In the genomic region with DNA sequence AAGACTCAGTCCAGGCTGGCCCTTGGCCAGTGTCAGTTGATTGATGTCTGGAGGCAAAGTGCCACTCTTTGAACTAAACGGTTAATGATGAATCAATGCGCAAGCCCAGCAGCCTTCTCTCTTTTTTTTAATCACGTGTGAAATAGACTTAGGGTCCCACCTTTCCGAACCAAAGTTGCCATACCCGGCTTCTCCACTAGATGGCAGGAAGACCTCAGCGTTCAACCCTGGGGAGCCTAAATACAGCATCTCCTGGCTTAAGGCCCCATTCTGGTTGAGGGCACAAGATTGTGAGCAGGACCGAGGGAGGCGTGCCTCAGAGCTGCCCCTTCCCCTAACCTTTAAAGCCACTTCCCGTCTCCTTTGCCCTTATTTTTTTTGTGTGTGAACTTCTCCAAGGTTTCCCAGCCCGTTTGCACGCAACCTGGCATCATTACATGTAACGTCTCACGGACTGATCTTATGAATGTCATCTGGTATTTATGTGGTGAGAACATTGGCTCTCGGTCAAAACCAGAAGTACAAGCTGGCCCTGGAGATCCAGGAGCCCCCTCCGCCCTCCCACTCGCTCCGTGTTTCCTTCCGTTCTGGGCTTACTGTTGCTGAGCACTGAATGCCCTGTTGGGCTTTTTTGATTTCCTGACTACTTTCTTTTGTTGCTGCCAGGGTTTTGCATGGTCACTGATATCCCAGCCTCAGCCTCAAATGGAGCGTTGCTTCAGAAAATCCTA, we compare ENCODE assay signal across 8 mouse cellular contexts. TPM values are rescaled to one million over a fixed set of nuclear protein-coding genes. Genes with fewer than 3 reads are reported as not detected.
DNase-seq lines count a peak whose midpoint lies in the region; ATAC-seq and TF ChIP-seq lines count a peak whose summit lies in the region.

No protein-coding gene starts in this region.

- no peaks in the 10 kb centered on the region for H3K27me3 ChIP-seq in C2C12 (ENCODE audit: control insufficient read depth, insufficient read depth, insufficient read length)
- H3K27me3 ChIP-seq in heart, embryonic 12.5 days (replicated peaks), result peaks cover 3% of the 10 kb centered on the region; the same call in 1 of the 2 replicates
- H3K27me3 ChIP-seq in kidney, embryonic 16.5 days (ENCODE audit: insufficient read depth, low read length), result no peaks in the 10 kb centered on the region
- no peaks in the 10 kb centered on the region for H3K27me3 ChIP-seq in liver, embryonic 11.5 days (replicated peaks; ENCODE audit: control insufficient read depth, insufficient read depth, low read length)
- H3K27me3 ChIP-seq in stomach, embryonic 14.5 days (ENCODE audit: control insufficient read depth, insufficient read depth, low read length), result no peaks in the 10 kb centered on the region

- 28% methylated on average over 19 of the region's 19 CpGs for WGBS in heart, embryonic 12.5 days
- WGBS in kidney, embryonic 16.5 days, result 20% methylated on average over 19 of the region's 19 CpGs
- WGBS in liver, embryonic 11.5 days, result 27% methylated on average over 19 of the region's 19 CpGs
- 28% methylated on average over 19 of the region's 19 CpGs for WGBS in stomach, embryonic 14.5 days

- peaks cover 6% of the 10 kb centered on the region for H3K79me2 ChIP-seq in C2C12 (ENCODE audit: control insufficient read depth, insufficient read depth)

- H3K27ac ChIP-seq in heart, embryonic 12.5 days (ENCODE audit: poor library complexity, severe bottlenecking), result no peak overlapping the region
- H3K27ac ChIP-seq in kidney, embryonic 16.5 days (ENCODE audit: low read length), result no peak overlapping the region
- H3K27ac ChIP-seq in liver, embryonic 11.5 days (ENCODE audit: low read depth, low read length), result no peak overlapping the region
- H3K27ac ChIP-seq in stomach, embryonic 14.5 days (ENCODE audit: low read length), result no peak overlapping the region

- H3K36me3 ChIP-seq in C2C12 (ENCODE audit: control insufficient read depth, insufficient read depth), result peaks cover 9% of the 10 kb centered on the region
- no peaks in the 10 kb centered on the region for H3K36me3 ChIP-seq in heart, embryonic 12.5 days
- H3K36me3 ChIP-seq in kidney, embryonic 16.5 days (ENCODE audit: insufficient read depth, low read length), result 0 out of 2 replicates have a peak, but pooled peaks cover 3% of the 10 kb centered on the region
- no peaks in the 10 kb centered on the region for H3K36me3 ChIP-seq in liver, embryonic 11.5 days (ENCODE audit: control insufficient read depth, insufficient read depth, low read length)
- no peaks in the 10 kb centered on the region for H3K36me3 ChIP-seq in stomach, embryonic 14.5 days (ENCODE audit: control insufficient read depth, insufficient read depth, low read length)

- no peaks in the 10 kb centered on the region for H3K79me3 ChIP-seq in C2C12 (ENCODE audit: low read depth)

- H3K9me3 ChIP-seq in heart, embryonic 12.5 days (replicated peaks), result no peaks in the 10 kb centered on the region
- no peaks in the 10 kb centered on the region for H3K9me3 ChIP-seq in kidney, embryonic 16.5 days (ENCODE audit: low read length)
- H3K9me3 ChIP-seq in liver, embryonic 11.5 days (ENCODE audit: control insufficient read depth, low read length), result no peaks in the 10 kb centered on the region
- H3K9me3 ChIP-seq in stomach, embryonic 14.5 days (ENCODE audit: control insufficient read depth, low read depth, low read length), result no peaks in the 10 kb centered on the region

- H3ac ChIP-seq in C2C12 (ENCODE audit: control insufficient read depth, insufficient read length, low read depth), result peak overlapping the region; percentile 35

- DNase-seq in brain, adult 2 months (ENCODE audit: low read depth, low spot score), result peak; percentile 88
- DNase-seq in liver, embryonic 11.5 days (ENCODE audit: low spot score), result peak; percentile 76
- peak; percentile 50 to 71 for DNase-seq in natural killer cell, adult 2 months (ENCODE audit: low spot score in 2 of 2)

- no peak overlapping the region for H3K4me3 ChIP-seq in C2C12 (ENCODE audit: insufficient read depth, poor library complexity, severe bottlenecking)
- H3K4me3 ChIP-seq in heart, embryonic 12.5 days, result no peak overlapping the region; the same call in 1 of the 2 replicates
- H3K4me3 ChIP-seq in kidney, embryonic 16.5 days (ENCODE audit: low read length), result peak overlapping the region; percentile 14; the same call in 1 of the 2 replicates
- no peak overlapping the region for H3K4me3 ChIP-seq in liver, embryonic 11.5 days (ENCODE audit: low read depth, low read length)
- H3K4me3 ChIP-seq in stomach, embryonic 14.5 days (ENCODE audit: low read depth, low read length), result no peak overlapping the region

- peak; percentile 30 for TF ChIP-seq CTCF in C2C12 (IDR thresholded peaks at IDR 0.05; ENCODE audit: control insufficient read depth, insufficient read depth, insufficient read length)

- H3K4me1 ChIP-seq in heart, embryonic 12.5 days (replicated peaks), result no peaks in the 10 kb centered on the region
- no peaks in the 10 kb centered on the region for H3K4me1 ChIP-seq in kidney, embryonic 16.5 days (ENCODE audit: insufficient read depth, low read length)
- H3K4me1 ChIP-seq in liver, embryonic 11.5 days (replicated peaks; ENCODE audit: control insufficient read depth, insufficient read depth, low read length), result no peaks in the 10 kb centered on the region
- H3K4me1 ChIP-seq in stomach, embryonic 14.5 days (ENCODE audit: control insufficient read depth, insufficient read depth, low read length), result no peaks in the 10 kb centered on the region

- peak overlapping the region; percentile 53 for H3K4me2 ChIP-seq in heart, embryonic 12.5 days
- H3K4me2 ChIP-seq in kidney, embryonic 16.5 days (replicated peaks; ENCODE audit: low read depth, low read length), result peak overlapping the region; percentile 42
- H3K4me2 ChIP-seq in liver, embryonic 11.5 days, result peak overlapping the region; percentile 16; the same call in 1 of the 2 replicates
- H3K4me2 ChIP-seq in stomach, embryonic 14.5 days (replicated peaks; ENCODE audit: low read depth, low read length), result peak overlapping the region; percentile 25; the same call in 1 of the 2 replicates

- ATAC-seq in erythroblast, adult 5-6 weeks (replicated peaks; ENCODE audit: low FRiP score, poor library complexity, severe bottlenecking), result peak; percentile 80
- peak; percentile 65 for ATAC-seq in heart, embryonic 12.5 days (ENCODE audit: insufficient number of reproducible peaks, low FRiP score)
- ATAC-seq in kidney, embryonic 16.5 days (ENCODE audit: low FRiP score, low TSS enrichment), result peak; percentile 83
- ATAC-seq in liver, embryonic 11.5 days (replicated peaks; ENCODE audit: low FRiP score), result peak; percentile 61; the same call in 1 of the 2 replicates
- ATAC-seq in stomach, embryonic 14.5 days (ENCODE audit: insufficient number of reproducible peaks, insufficient read depth, low FRiP score, low read depth), result peak; percentile 54; the same call in 1 of the 2 replicates

- no peak overlapping the region for H3K9ac ChIP-seq in heart, embryonic 12.5 days
- no peak overlapping the region for H3K9ac ChIP-seq in kidney, embryonic 16.5 days (replicated peaks; ENCODE audit: low read length)
- no peak overlapping the region for H3K9ac ChIP-seq in liver, embryonic 11.5 days (ENCODE audit: low read depth, low read length)
- H3K9ac ChIP-seq in stomach, embryonic 14.5 days (replicated peaks; ENCODE audit: low read depth, low read length), result no peak overlapping the region

TF ChIP-seq in C2C12, 6 proteins besides CTCF, POLR2A, EP300 and RAD21:
- peak; percentile 42 for TF ChIP-seq USF1 (IDR thresholded peaks at IDR 0.05; ENCODE audit: low read depth)
- no peak for TF ChIP-seq CEBPB (IDR thresholded peaks at IDR 0.05; ENCODE audit: low read depth)
- no peak for TF ChIP-seq MYOG (IDR thresholded peaks at IDR 0.05; ENCODE audit: control insufficient read depth, extremely low read depth, insufficient read length)
- TF ChIP-seq MAX (IDR thresholded peaks at IDR 0.05), result no peak

RNA-seq across cellular contexts. Expression of a gene that starts 22.4 kb away (rescaled TPM):
- 34.2 TPM for polyA plus RNA-seq in C2C12 (2012; fragmentation: generic; extraction: Trizol)
- not detected in 2 replicates for total RNA-seq in erythroblast, adult 5-6 weeks (2015; ENCODE audit: low replicate concordance)
- not detected in 2 replicates for total RNA-seq in erythroblast, adult 5-6 weeks (2017; ENCODE audit: low replicate concordance)
- polyA plus RNA-seq in heart, embryonic 12.5 days (2016; fragmentation: Nextera tagmentation; extraction: Ambion mirVana), result 4.0 and 4.8 TPM in 2 replicates
- polyA plus RNA-seq in kidney, embryonic 16.5 days (2015; fragmentation: Nextera tagmentation; extraction: Ambion mirVana), result 14.3 and 16.7 TPM in 2 replicates
- 0.80 and 1.4 TPM in 2 replicates for polyA plus RNA-seq in liver, embryonic 11.5 days (2014; fragmentation: Nextera tagmentation; extraction: Ambion mirVana)
- polyA plus RNA-seq in stomach, embryonic 14.5 days (2014; fragmentation: Nextera tagmentation; extraction: Ambion mirVana), result 15.2 and 17.0 TPM in 2 replicates

RNA-seq across cellular contexts. Expression of a gene that starts 30.2 kb away (rescaled TPM):
- not detected for polyA plus RNA-seq in C2C12 (2012; fragmentation: generic; extraction: Trizol)
- not detected in 2 replicates for total RNA-seq in erythroblast, adult 5-6 weeks (2015; ENCODE audit: low replicate concordance)
- not detected in 2 replicates for total RNA-seq in erythroblast, adult 5-6 weeks (2017; ENCODE audit: low replicate concordance)
- polyA plus RNA-seq in heart, embryonic 12.5 days (2016; fragmentation: Nextera tagmentation; extraction: Ambion mirVana), result not detected in 2 replicates
- not detected in 2 replicates for polyA plus RNA-seq in kidney, embryonic 16.5 days (2015; fragmentation: Nextera tagmentation; extraction: Ambion mirVana)
- polyA plus RNA-seq in liver, embryonic 11.5 days (2014; fragmentation: Nextera tagmentation; extraction: Ambion mirVana), result 0.25 TPM in 1 of 2 replicates, not detected in the other
- polyA plus RNA-seq in stomach, embryonic 14.5 days (2014; fragmentation: Nextera tagmentation; extraction: Ambion mirVana), result not detected in 2 replicates
